Mouse (Mus musculus) myocyte (in vitro differentiated cells): ENCODE measurements around the gene Vmn1r55.

Experiments
- CEBPB ChIP-seq: IDR thresholded peaks from 2 replicates; pipeline ENCODE4 v1.6.1; 2011; ENCODE audit warnings: mild to moderate bottlenecking, moderate library complexity; ENCODE audit not compliant: poor library complexity, insufficient read depth, severe bottlenecking
- E2F4 ChIP-seq: IDR thresholded peaks from one replicate; pipeline ENCODE4 v1.6.1; 2011; ENCODE audit warnings: mild to moderate bottlenecking, control low read depth, moderate library complexity; ENCODE audit not compliant: insufficient read depth
- MAX ChIP-seq: IDR thresholded peaks from one replicate; pipeline ENCODE4 v1.6.1; 2011; ENCODE audit warnings: low read depth, mild to moderate bottlenecking, control low read depth
- MYOD1 ChIP-seq, 3 experiments: IDR thresholded peaks; one replicate each; pipeline ENCODE4 v1.6.1; 2011; ENCODE audit warnings: control low read depth in 2 of 3, low read depth in 2 of 3, mild to moderate bottlenecking in 2 of 3, moderate library complexity in 1 of 3; ENCODE audit not compliant: insufficient read length in 2 of 3, control insufficient read depth in 1 of 3
- MYOG ChIP-seq, 3 experiments: IDR thresholded peaks; one replicate each; pipeline ENCODE4 v1.6.1; 2011; ENCODE audit warnings: control low read depth in 2 of 3, low read depth in 2 of 3, mild to moderate bottlenecking in 2 of 3; ENCODE audit not compliant: insufficient read length in 2 of 3, control insufficient read depth in 1 of 3, insufficient read depth in 1 of 3
- POLR2A ChIP-seq: IDR thresholded peaks from one replicate; pipeline ENCODE4 v1.6.1; 2011; ENCODE audit warnings: low read depth, mild to moderate bottlenecking, control low read depth, moderate library complexity; ENCODE audit not compliant: insufficient read length
- POLR2AphosphoS2 ChIP-seq: IDR thresholded peaks from one replicate; pipeline ENCODE4 v1.6.1; 2011; ENCODE audit warnings: low read depth, control low read depth; ENCODE audit not compliant: insufficient read length
- SRF ChIP-seq: IDR thresholded peaks from one replicate; pipeline ENCODE4 v1.6.1; 2011; ENCODE audit warnings: low read depth; ENCODE audit not compliant: control insufficient read depth, insufficient read length
- TCF12 ChIP-seq: IDR thresholded peaks from one replicate; pipeline ENCODE4 v1.6.1; 2011; ENCODE audit warnings: mild to moderate bottlenecking, control low read depth; ENCODE audit not compliant: poor library complexity, insufficient read depth, severe bottlenecking
- TCF3 ChIP-seq: IDR thresholded peaks from one replicate; pipeline ENCODE4 v1.6.1; 2011; ENCODE audit warnings: low read depth, control low read depth; ENCODE audit not compliant: insufficient read length
- USF1 ChIP-seq: IDR thresholded peaks from one replicate; pipeline ENCODE4 v1.6.1; 2011; ENCODE audit warnings: low read depth, mild to moderate bottlenecking, control low read depth, moderate library complexity

- TF ChIP-seq POLR2A (no peak), USF1 (no peak), CEBPB (no peak), POLR2AphosphoS2 (no peak), MAX (no peak), MYOD1 (IDR thresholded peaks at IDR 0.05; ENCODE audit: control insufficient read depth in 1 of 3, insufficient read length in 2 of 3, low read depth in 2 of 3) (no peak), MYOG (IDR thresholded peaks at IDR 0.05; ENCODE audit: control insufficient read depth in 1 of 3, insufficient read depth in 1 of 3, insufficient read length in 2 of 3, low read depth in 2 of 3) (no peak), E2F4 (no peak), TCF12 (no peak), TCF3 (no peak), SRF (no peak)
Observed at GRCm38 (mm10) chr7:5102564-5102963, 46.9 kb downstream of the Vmn1r55 start.
